Mouse (Mus musculus): ENCODE measurements around the gene Lenep. TPM values are rescaled to one million over a fixed set of nuclear protein-coding genes. Genes with fewer than 3 reads are reported as not detected.

Gene Lenep
- total and polyA plus RNA-seq, 3 experiments = not detected

DNA sequence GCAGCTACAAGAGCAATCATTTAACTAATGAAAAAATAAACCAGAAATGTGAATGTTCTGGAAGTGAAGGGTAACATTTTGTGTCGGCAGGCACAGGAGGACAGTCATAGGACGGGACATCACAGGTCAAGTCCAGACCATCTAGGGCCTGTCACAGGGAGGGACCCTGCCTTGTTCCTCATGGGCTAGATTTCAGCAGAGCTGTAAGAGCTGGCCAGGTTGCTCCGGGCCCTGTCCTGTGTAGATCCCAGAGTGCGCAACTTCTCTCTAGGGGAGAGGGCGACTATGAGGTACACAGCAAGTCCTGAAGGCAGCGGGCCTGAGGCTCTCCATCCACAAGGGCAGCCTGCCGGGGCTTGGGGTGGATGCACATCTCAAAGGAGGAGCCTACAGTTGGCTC, 40.9 kb downstream of the Lenep start, which contains the start of gene Dcst2:
Dcst2 (plus strand) TSS at position 301 of the 400 bp plus-strand sequence.
- H3K79me2 ChIP-seq (ENCODE audit: control insufficient read depth, insufficient read depth, low read length, poor library complexity) = no peaks in the 10 kb centered on the region
- H3K9me3 ChIP-seq (replicated peaks; ENCODE audit: insufficient read depth, low read length) = no peaks in the 10 kb centered on the region
- peaks cover 0 to 5% of the 10 kb centered on the region in 2 experiments; a peak in 2 of 4 replicates for H3K36me3 ChIP-seq (ENCODE audit: control insufficient read depth in 1 of 2, insufficient read depth in 2 of 2, low read length in 2 of 2)
- peaks cover 0 to 13% of the 10 kb centered on the region in 2 experiments; a peak in 2 of 4 replicates for H3K4me1 ChIP-seq (ENCODE audit: control insufficient read depth in 1 of 2, insufficient read depth in 2 of 2, low read length in 2 of 2)
- H3K4me3 ChIP-seq (ENCODE audit: control insufficient read depth in 1 of 2, insufficient read depth in 1 of 2, low read depth in 2 of 2, low read length in 2 of 2) = no peak within 1 kb of the TSS
- TF ChIP-seq MYB (IDR thresholded peaks at IDR 0.05; ENCODE audit: low read depth, low read length) (no peak), MXI1 (IDR thresholded peaks at IDR 0.05; ENCODE audit: low read depth, low read length) (no peak), GATA1 (IDR thresholded peaks at IDR 0.05; ENCODE audit: low read depth, low read length) (no peak), RCOR1 (IDR thresholded peaks at IDR 0.05; ENCODE audit: low read depth, low read length) (no peak), ELF1 (IDR thresholded peaks at IDR 0.05; ENCODE audit: low read depth, low read length) (no peak), MAX (IDR thresholded peaks at IDR 0.05; ENCODE audit: low read length) (no peak)
- H3K9ac ChIP-seq (ENCODE audit: control insufficient read depth, low read depth, low read length, poor library complexity, severe bottlenecking) = no peak within 1 kb of the TSS
- peaks cover 7 to 8% of the 10 kb centered on the region in 2 experiments for H3K27me3 ChIP-seq (ENCODE audit: control insufficient read depth in 1 of 2, insufficient read depth in 2 of 2, low read length in 2 of 2)
- no peak for DNase-seq (ENCODE audit: low read depth, low spot score)
- H3K27ac ChIP-seq (ENCODE audit: control insufficient read depth, low read depth, low read length) = no peak within 1 kb of the TSS

DNA sequence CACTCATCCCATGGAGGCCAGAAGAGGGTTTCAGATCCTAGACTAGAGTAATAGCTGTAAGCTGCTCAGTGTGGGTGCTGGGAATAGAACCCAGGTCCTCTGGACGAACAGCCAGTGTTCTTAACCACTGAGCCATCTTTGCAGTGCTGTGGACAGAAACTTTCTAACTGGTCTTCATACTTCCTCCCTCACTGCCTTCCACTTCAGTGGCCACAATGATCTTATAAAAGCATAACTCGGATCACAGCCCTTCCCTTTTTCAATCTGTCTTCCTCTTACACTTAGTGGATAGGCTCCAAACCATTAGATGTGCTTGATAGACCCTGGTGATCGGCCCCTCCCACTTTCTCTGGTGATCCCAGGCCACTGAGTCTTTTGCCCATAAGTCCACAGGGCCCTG, 42.4 kb downstream of the Lenep start:
- TF ChIP-seq JUND (IDR thresholded peaks at IDR 0.05; ENCODE audit: low read depth, low read length) (no peak), E2F4 (IDR thresholded peaks at IDR 0.05; ENCODE audit: borderline replicate concordance, low read depth, low read length) (no peak), CHD1 (IDR thresholded peaks at IDR 0.05; ENCODE audit: low read depth, low read length) (no peak), TBP (IDR thresholded peaks at IDR 0.05; ENCODE audit: low read depth, low read length) (peak; percentile 99), POLR2AphosphoS5 (IDR thresholded peaks at IDR 0.05; ENCODE audit: borderline replicate concordance, low read depth, low read length) (no peak), MAFK (IDR thresholded peaks at IDR 0.05; ENCODE audit: borderline replicate concordance, low read depth, low read length) (no peak), RCOR1 (IDR thresholded peaks at IDR 0.05; ENCODE audit: low read depth, low read length) (peak; percentile 52; the same call in 1 of the 2 replicates), CHD2 (IDR thresholded peaks at IDR 0.05; ENCODE audit: low read length) (no peak), UBTF (IDR thresholded peaks at IDR 0.05; ENCODE audit: borderline replicate concordance, insufficient read depth, low read depth, low read length) (no peak), NRF1 (IDR thresholded peaks at IDR 0.05; ENCODE audit: insufficient read depth, low read depth, low read length, poor library complexity, severe bottlenecking) (no peak), GATA1 (IDR thresholded peaks at IDR 0.05; ENCODE audit: low read depth, low read length) (peak; percentile 59), ZC3H11A (IDR thresholded peaks at IDR 0.05; ENCODE audit: low read depth, low read length) (no peak), ETS1 (IDR thresholded peaks at IDR 0.05; ENCODE audit: low read depth, low read length) (0 out of 2 replicates have a peak, but pooled peaks have one; percentile 15), USF1 (IDR thresholded peaks at IDR 0.05; ENCODE audit: low read depth, low read length) (no peak), TCF12 (IDR thresholded peaks at IDR 0.05; ENCODE audit: low read depth, low read length) (no peak), MYB (IDR thresholded peaks at IDR 0.05; ENCODE audit: low read depth, low read length) (no peak), POLR2AphosphoS2 (IDR thresholded peaks at IDR 0.05; ENCODE audit: low read length) (no peak), MAX (IDR thresholded peaks at IDR 0.05; ENCODE audit: low read length) (no peak), GABPA (IDR thresholded peaks at IDR 0.05; ENCODE audit: low read depth, low read length) (no peak), SIN3A (IDR thresholded peaks at IDR 0.05; ENCODE audit: low read length) (no peak), CTCF (IDR thresholded peaks at IDR 0.05 in 2 of 3, conservative IDR thresholded peaks at IDR 0.05 in 1 of 3; ENCODE audit: control insufficient read depth in 1 of 3, insufficient read depth in 1 of 3, low read depth in 2 of 3, low read length in 3 of 3, poor library complexity in 1 of 3, severe bottlenecking in 1 of 3) (no peak), RAD21 (IDR thresholded peaks at IDR 0.05; ENCODE audit: low read depth, low read length) (no peak), EP300 (IDR thresholded peaks at IDR 0.05; ENCODE audit: low read depth in 1 of 2, low read length in 2 of 2) (peak; percentile 11 to 59; a peak in 2 of 4 replicates), TAL1 (IDR thresholded peaks at IDR 0.05; ENCODE audit: low read length) (no peak), SMC3 (IDR thresholded peaks at IDR 0.05; ENCODE audit: low read depth, low read length) (no peak)
- Histone ChIP-seq H3K9me3 (replicated peaks; ENCODE audit: insufficient read depth, low read length) (no peaks in the 10 kb centered on the region), H3K4me3 (ENCODE audit: control insufficient read depth in 1 of 2, insufficient read depth in 1 of 2, low read depth in 2 of 2, low read length in 2 of 2) (no peak overlapping the region), H3K4me1 (ENCODE audit: control insufficient read depth in 1 of 2, insufficient read depth in 2 of 2, low read length in 2 of 2) (peaks cover 0 to 13% of the 10 kb centered on the region in 2 experiments; a peak in 2 of 4 replicates), H3K36me3 (ENCODE audit: control insufficient read depth in 1 of 2, insufficient read depth in 2 of 2, low read length in 2 of 2) (peaks cover 0 to 5% of the 10 kb centered on the region in 2 experiments; a peak in 2 of 4 replicates), H3K9ac (ENCODE audit: control insufficient read depth, low read depth, low read length, poor library complexity, severe bottlenecking) (no peak overlapping the region), H3K79me2 (ENCODE audit: control insufficient read depth, insufficient read depth, low read length, poor library complexity) (no peaks in the 10 kb centered on the region), H3K27ac (ENCODE audit: control insufficient read depth, low read depth, low read length) (no peak overlapping the region), H3K27me3 (ENCODE audit: control insufficient read depth in 1 of 2, insufficient read depth in 2 of 2, low read length in 2 of 2) (peaks cover under 1 to 6% of the 10 kb centered on the region in 2 experiments)
- DNase-seq (ENCODE audit: low read depth, low spot score) = peak; percentile 83
